Mouse (Mus musculus) liver, adult 2 months (tissue): ENCODE data around the gene Irf2.

Experiments
- CTCF ChIP-seq: fragments of 200-500 bp; IDR thresholded peaks from 2 replicates; pipeline ENCODE4 v1.5.1; 2011; ENCODE audit warnings: low read depth, low read length, control low read depth
- POLR2A ChIP-seq: fragments of 200-500 bp; IDR thresholded peaks from 2 replicates; pipeline ENCODE4 v1.6.1; 2011; ENCODE audit warnings: low read length, control low read depth; ENCODE audit not compliant: insufficient read depth; ENCODE audit errors: extremely low read depth

GRCm38 (mm10) chr8:46882743-46883142 is 143.2 kb downstream of the Irf2 start:
- TF ChIP-seq POLR2A, result no peak
- no peak for TF ChIP-seq CTCF
